Mouse (Mus musculus) bone marrow, adult 2 months (tissue): Measurements from ENCODE around the gene Gdi2. TPM values are rescaled to one million over a fixed set of nuclear protein-coding genes. Genes with fewer than 3 reads are reported as not detected.

Experiments used
- H3K27ac ChIP-seq: fragments of 200-500 bp; 2 replicates; pipeline ENCODE4 v1.5.1; 2012; ENCODE audit warnings: low read depth, mild to moderate bottlenecking, control low read depth, inconsistent platforms, low read length; ENCODE audit not compliant: control insufficient read depth, poor library complexity, insufficient read depth
- H3K4me1 ChIP-seq: fragments of 200-500 bp; 2 replicates; pipeline ENCODE4 v1.6.1; 2011; ENCODE audit warnings: low read length; ENCODE audit not compliant: control insufficient read depth, insufficient read depth
- H3K4me3 ChIP-seq: fragments of 200-500 bp; replicated peaks from 2 replicates; pipeline ENCODE3; 2011; ENCODE audit warnings: mild to moderate bottlenecking, low read depth, low read length, control low read depth; ENCODE audit not compliant: control insufficient read depth
- CTCF ChIP-seq: fragments of 200-500 bp; IDR thresholded peaks from 2 replicates; pipeline ENCODE4 v1.5.1; 2011; ENCODE audit warnings: low read length, control low read depth; ENCODE audit not compliant: control insufficient read depth, insufficient read depth
- POLR2A ChIP-seq: fragments of 200-500 bp; IDR thresholded peaks from 2 replicates; pipeline ENCODE4 v1.6.1; 2011; ENCODE audit warnings: low read depth, mild to moderate bottlenecking, control low read depth, low read length, borderline replicate concordance; ENCODE audit not compliant: control insufficient read depth
- WGBS: fragments of 180-500 bp; shearing (Covaris S2); methylation state at CpG from one replicate; pipeline ENCODE4 v1.1.7; 2018; 5-methylcytosine and 5-hydroxymethylcytosine counted together
- polyA plus RNA-seq: library from polyadenylated mRNA; stranded (reverse); fragments of >200 nt; gene quantifications from 2 replicates; pipeline ENCODE4 v1.2.4, GENCODE M21; 2011; ENCODE audit warnings: low replicate concordance; ENCODE audit not compliant: missing spikeins, insufficient read depth, insufficient read length

The Gdi2 gene
- polyA plus RNA-seq, 1 experiment, result 211 TPM

DNA sequence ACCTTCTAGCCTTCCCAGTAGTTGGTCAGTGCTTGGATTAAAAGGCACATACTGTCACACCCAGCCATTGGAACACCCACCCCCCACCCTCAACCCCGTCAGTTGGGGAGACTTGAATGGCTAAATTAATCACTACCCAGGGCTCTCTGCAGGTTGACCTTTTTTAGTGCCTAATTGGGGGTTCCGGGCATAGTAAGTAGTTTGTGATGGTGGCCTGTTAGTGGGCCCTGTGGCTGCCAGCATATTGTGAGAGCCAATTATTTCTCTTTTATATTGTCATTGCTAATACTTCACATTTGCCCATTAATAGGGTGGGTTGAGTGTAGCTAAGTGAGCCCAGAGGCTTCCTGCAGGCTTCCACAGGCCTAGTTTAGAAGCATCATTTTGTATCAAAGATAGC lies 2.3 kb downstream of the Gdi2 start:
- H3K4me1 ChIP-seq, result peaks cover 1% of the 10 kb centered on the region; the same call in 1 of the 2 replicates
- no peak overlapping the region for H3K27ac ChIP-seq
- no peak overlapping the region for H3K4me3 ChIP-seq
- TF ChIP-seq POLR2A, result no peak
- TF ChIP-seq CTCF, result no peak
- 68% methylated on average over 2 of the region's 2 CpGs for WGBS

DNA sequence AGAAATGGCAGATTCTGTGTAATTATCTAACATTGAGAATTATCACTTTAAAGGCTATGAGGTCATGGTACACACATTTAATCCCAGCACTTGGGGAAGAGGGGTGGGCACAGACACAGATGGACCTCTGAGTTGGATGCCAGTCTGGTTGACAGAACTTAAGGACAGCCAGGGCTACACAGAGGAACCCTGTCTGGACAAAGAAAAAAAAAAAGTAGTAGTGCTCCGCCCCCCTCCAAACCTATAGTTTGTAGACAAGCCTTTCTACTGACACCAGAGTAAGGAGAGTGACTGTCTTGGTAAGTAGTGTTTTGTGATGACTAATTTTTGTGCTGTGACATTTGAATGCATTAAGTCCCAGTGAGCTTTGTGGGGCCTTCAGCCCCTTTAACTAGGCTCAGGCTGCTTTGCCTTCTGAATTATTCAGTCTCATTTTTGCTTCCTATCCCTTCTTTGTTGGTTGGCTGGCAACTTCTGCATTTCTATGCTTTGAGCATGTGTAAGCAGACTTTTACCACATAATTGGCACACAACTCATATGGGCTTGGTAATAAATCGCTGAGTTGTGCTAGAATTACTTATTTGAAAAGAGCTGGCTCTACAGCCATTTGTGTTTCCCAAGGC lies 3.4 kb downstream of the Gdi2 start:
- 35% methylated on average over 2 of the region's 2 CpGs for WGBS
- no peak overlapping the region for H3K4me3 ChIP-seq

DNA sequence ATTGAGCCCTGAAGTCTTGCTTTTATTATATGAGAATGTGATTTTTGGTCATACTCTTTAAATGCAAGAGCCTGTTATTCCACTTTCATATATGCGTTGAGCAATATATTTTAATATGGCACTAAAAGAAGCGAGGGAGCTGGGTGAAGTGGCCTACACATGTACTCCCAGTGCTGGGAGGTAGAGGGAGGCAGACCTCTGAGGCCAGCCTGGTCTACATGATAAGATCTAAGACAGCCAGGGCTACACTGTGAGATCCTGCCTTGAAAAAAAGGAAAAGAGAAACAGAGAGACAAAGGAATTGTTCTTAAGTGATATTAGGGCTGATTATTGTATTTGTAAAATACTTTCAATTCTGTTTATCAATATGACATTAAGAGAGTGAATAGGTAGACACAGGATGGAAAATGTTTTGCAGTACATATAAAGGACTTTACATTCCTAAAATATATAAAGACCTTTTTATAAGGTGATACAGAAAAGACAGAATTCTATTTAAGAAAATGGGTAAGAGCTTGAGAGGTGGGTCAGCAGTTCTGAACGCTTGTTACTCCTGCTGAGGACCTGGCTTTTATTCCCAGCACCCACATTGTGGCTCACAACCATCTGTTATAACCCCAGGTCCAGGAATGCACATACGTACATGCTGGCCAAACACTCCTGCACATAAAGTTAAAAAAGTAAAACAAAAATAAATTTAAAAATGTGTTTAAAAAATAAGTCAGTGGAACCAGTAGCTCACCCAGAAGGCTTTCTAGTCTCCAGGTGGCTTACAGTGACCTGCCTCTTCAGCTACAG lies 6.4 kb downstream of the Gdi2 start:
- H3K4me3 ChIP-seq, result no peak overlapping the region
- WGBS, result 80% methylated on average over 4 of the region's 4 CpGs
- TF ChIP-seq CTCF, result no peak
- peaks cover 1% of the 10 kb centered on the region; the same call in 1 of the 2 replicates for H3K4me1 ChIP-seq
- H3K27ac ChIP-seq, result no peak overlapping the region

More for the DNA sequence above, 3.4 kb downstream of the Gdi2 start:
- Histone ChIP-seq H3K27ac (no peak overlapping the region), H3K4me1 (peaks cover 1% of the 10 kb centered on the region; the same call in 1 of the 2 replicates)
- no peak for TF ChIP-seq CTCF
- TF ChIP-seq POLR2A, result no peak

DNA sequence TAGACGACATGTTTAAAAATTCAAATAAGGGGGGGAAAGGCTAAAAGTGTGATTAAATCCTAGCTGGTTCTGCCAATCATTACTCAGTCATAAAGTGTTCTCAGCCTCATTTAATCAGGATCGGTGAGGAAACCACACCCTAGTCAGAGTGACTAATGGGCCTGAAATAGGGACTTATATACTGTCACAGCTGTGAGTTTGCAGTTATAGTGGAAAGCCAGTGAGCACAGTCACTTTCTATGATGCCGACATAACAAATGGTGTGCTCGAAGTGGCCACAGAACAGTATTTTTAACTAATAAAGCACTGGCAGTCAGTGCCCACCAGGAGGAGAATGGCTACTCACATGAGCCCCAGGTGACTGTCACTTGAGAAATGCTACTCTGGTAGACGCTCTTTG lies 7.1 kb downstream of the Gdi2 start:
- 60% methylated on average over 5 of the region's 5 CpGs for WGBS
- H3K4me1 ChIP-seq, result peaks cover 1% of the 10 kb centered on the region; the same call in 1 of the 2 replicates
- TF ChIP-seq CTCF (no peak), POLR2A (no peak)

DNA sequence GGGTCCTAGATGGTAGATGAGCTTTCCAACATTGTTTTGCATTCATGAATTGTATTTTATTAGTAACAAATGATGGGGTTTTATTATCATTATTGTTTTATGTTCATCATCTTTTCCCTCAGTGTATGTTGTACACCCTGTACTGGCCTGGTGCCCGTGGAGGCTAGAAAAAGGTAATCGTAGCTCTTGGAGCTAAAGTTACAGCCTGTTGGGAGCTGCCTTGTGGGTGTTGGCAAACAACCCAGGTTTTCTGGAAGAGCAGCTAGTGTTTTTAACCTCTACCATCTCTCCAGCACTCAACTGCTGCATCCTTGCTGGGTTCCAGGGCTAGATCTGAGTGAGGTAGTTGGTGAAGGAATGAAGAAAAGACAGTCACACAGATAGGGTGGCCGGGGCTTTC lies 9.5 kb downstream of the Gdi2 start:
- Histone ChIP-seq H3K4me3 (no peak overlapping the region), H3K27ac (no peak overlapping the region), H3K4me1 (no peaks in the 10 kb centered on the region; the same call in 1 of the 2 replicates)
- 86% methylated on average over 3 of the region's 3 CpGs for WGBS
- TF ChIP-seq CTCF (no peak), POLR2A (no peak)

More for the DNA sequence above, 7.1 kb downstream of the Gdi2 start:
- no peak overlapping the region for H3K4me3 ChIP-seq
- no peak overlapping the region for H3K27ac ChIP-seq

DNA sequence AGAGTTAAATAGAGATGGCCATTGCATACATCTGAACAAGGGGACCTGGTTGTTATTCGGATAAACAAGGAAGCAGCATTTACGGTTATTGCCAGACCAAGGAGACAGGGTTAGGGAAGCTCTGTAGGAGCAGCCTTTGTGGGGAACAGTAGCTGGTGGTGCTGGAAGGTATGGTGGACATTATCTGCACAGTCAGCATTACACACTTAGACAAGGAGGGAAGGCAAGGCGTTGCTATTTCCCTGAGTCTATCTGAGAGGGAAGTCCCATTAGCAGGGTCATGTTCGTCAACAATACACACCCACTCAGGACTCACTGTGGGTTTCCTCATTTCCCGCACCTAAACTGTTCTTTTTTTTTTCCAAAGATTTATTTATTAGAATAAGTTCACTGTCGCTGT lies 10.0 kb downstream of the Gdi2 start:
- no peak overlapping the region for H3K27ac ChIP-seq
- TF ChIP-seq POLR2A (no peak), CTCF (no peak)
- WGBS, result 69% methylated on average over 6 of the region's 6 CpGs
- no peak overlapping the region for H3K4me3 ChIP-seq
- no peaks in the 10 kb centered on the region; the same call in 1 of the 2 replicates for H3K4me1 ChIP-seq

DNA sequence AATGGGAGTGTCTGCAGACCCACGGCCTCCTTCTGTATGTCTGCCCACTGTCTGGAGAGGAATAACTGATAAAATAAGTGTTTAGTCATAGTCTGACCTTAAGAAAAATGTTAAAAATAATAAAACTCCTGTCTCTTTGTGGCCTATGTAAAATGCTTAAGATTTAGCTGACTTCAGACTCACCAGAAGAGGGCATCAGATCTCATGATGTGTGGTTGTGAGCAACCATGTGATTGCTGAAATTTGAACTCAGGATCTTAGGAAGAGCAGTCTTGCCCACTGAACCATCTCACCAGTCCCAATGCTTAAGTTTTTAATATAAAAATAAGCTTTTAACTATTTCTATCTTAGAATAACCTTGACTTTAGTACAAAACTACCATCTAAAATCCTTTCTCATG lies 25.3 kb downstream of the Gdi2 start:
- Histone ChIP-seq H3K4me3 (no peak overlapping the region), H3K4me1 (no peaks in the 10 kb centered on the region), H3K27ac (no peak overlapping the region)
- WGBS, result 63% methylated on average over 1 of the region's 1 CpGs
- TF ChIP-seq CTCF, result no peak

DNA sequence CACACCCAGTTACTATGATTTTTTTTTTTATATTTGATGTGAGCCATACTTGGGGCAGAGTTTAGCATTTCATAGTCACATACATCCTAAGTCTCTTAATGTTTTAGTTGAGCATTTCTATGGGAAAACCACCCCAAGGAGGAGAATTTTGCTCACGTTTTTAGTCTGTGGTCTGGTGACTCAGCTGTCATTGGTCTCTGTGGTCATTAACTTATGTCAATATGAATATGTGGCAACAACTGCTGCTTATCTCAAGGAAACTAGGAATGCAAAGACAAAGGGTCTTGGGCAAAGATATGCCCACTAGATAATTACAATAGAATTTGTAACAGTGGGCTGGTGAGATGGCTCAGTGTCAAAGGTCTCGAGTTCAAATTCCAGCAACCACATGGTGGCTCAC lies 26.1 kb downstream of the Gdi2 start:
- Histone ChIP-seq H3K4me3 (no peak overlapping the region), H3K27ac (no peak overlapping the region), H3K4me1 (no peaks in the 10 kb centered on the region)
- no peak for TF ChIP-seq POLR2A
- no peak for TF ChIP-seq CTCF
- 52% methylated on average over 2 of the region's 2 CpGs for WGBS

DNA sequence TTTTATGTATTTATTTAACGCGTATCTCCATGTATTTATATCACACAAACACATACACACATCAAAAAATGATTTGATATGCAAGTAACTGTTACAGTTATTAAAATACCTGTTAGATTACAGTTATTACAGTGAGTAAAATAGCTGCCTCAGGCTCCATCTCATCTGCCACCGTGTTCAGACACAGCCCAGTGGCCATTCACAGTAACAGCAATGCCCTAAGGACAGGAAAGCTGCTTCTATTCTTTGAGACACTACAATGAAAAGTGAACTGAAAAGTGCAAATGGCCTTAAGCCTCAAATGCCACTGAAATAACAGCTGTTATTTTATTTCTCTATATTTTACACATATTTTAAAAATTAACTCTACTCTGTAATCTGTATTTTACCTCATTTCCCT lies 52.9 kb downstream of the Gdi2 start:
- Histone ChIP-seq H3K4me1 (no peaks in the 10 kb centered on the region), H3K27ac (no peak overlapping the region), H3K4me3 (no peak overlapping the region)
- no peak for TF ChIP-seq CTCF
- TF ChIP-seq POLR2A, result no peak
- WGBS, result 85% methylated on average over 3 of the region's 3 CpGs
